Mouse (Mus musculus) ES-Bruce4 (cell line): ENCODE data around the gene Zfp93.

Experiments
- CTCF ChIP-seq: IDR thresholded peaks from one replicate; pipeline ENCODE4 v1.8.1; 2011; ENCODE audit warnings: low read depth, low read length
- POLR2A ChIP-seq: IDR thresholded peaks from one replicate; pipeline ENCODE4 v1.8.1; 2011; ENCODE audit warnings: low read length; ENCODE audit not compliant: insufficient read depth

GRCm38 (mm10) chr7:24260000-24260312, 10.3 kb upstream of the Zfp93 start:
- TF ChIP-seq CTCF (no peak), POLR2A (no peak)
